Mouse (Mus musculus): ENCODE measurements around the gene Dnajb6. TPM values are rescaled to one million over a fixed set of nuclear protein-coding genes. Genes with fewer than 3 reads are reported as not detected.
"Not testable (repeated sequence)": the region's sequence is repeated elsewhere in the genome, so short reads cannot be mapped to it uniquely, and the experiment has no call there.

Gene Dnajb6
- polyA plus RNA-seq, 1 experiment from 2014 or later: 144 TPM

DNA sequence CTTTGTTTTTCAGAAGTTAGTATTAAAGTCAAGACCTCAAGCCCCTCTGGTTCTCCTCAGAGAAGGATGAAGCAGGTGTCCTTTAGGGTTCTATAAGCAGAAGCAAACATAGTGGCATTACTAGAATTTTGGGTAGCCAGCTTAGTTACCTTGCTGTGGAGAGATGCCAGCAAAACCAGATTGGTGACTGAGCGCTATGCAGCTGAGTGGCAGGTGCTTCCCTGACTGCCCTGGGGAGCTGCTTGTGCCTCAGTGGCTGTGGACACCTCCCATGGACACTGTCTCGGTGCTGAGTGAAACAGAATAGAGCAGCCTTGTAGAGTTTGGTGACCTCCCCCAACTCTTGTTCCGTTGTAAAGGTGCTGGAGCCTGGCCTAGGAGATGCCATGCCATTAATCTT lies 46.8 kb downstream of the Dnajb6 start:
- TF ChIP-seq CTCF (IDR thresholded peaks at IDR 0.05; ENCODE audit: low read depth) (no peak), EP300 (optimal IDR thresholded peaks at IDR 0.05) (no peak)
- ATAC-seq (ENCODE audit: low FRiP score, low TSS enrichment): no peak
- 89% methylated on average over 3 of the region's 3 CpGs for WGBS

DNA sequence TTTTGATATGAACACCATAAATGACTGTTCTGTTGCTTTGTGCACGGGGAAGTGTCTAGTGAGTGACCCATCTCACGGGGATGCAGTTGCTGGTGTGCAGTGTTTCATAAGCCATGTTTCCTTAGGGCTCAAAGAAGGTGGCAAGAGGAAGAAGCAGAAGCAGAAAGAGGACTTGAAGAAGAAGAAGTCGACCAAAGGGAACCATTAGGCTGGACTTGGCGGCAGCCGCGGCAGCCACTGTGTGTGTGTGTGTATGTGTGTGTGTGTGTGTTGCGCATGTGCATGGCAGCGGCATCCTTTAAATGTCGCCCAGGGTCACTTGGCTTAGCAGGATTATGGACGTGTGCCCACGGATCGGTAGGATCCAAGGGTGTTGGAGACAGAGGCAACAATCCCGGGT lies 49.4 kb downstream of the Dnajb6 start:
- H3K4me1 ChIP-seq (replicated peaks; ENCODE audit: control insufficient read depth, insufficient read depth); ATAC-seq (ENCODE audit: low FRiP score, low TSS enrichment); H3K4me3 ChIP-seq (ENCODE audit: low read depth, low read length); H3K27me3 ChIP-seq (ENCODE audit: control insufficient read depth, insufficient read depth, low read length); H3K4me2 ChIP-seq (replicated peaks; ENCODE audit: low read depth); H3K9ac ChIP-seq (ENCODE audit: low read length); H3K36me3 ChIP-seq (ENCODE audit: control insufficient read depth, insufficient read depth, low read length); H3K9me3 ChIP-seq (ENCODE audit: control insufficient read depth, low read length); H3K27ac ChIP-seq (replicated peaks); DNase-seq (ENCODE audit: low spot score): not testable (repeated sequence)
- 91% methylated on average over 8 of the region's 13 CpGs for WGBS

More for the DNA sequence above, 46.8 kb downstream of the Dnajb6 start:
- H3K4me2 ChIP-seq (replicated peaks; ENCODE audit: low read depth): no peak overlapping the region
- no peak overlapping the region for H3K27ac ChIP-seq (replicated peaks)
- no peak overlapping the region for H3K4me3 ChIP-seq (ENCODE audit: low read depth, low read length)
- no peaks in the 10 kb centered on the region for H3K9me3 ChIP-seq (ENCODE audit: control insufficient read depth, low read length)
- H3K9ac ChIP-seq (ENCODE audit: low read length): no peak overlapping the region
- H3K27me3 ChIP-seq (ENCODE audit: control insufficient read depth, insufficient read depth, low read length): no peaks in the 10 kb centered on the region
- no peak for DNase-seq (ENCODE audit: low spot score)
- H3K36me3 ChIP-seq (ENCODE audit: control insufficient read depth, insufficient read depth, low read length): peaks cover 3% of the 10 kb centered on the region; the same call in 1 of the 2 replicates
- no peaks in the 10 kb centered on the region for H3K4me1 ChIP-seq (replicated peaks; ENCODE audit: control insufficient read depth, insufficient read depth)

DNA sequence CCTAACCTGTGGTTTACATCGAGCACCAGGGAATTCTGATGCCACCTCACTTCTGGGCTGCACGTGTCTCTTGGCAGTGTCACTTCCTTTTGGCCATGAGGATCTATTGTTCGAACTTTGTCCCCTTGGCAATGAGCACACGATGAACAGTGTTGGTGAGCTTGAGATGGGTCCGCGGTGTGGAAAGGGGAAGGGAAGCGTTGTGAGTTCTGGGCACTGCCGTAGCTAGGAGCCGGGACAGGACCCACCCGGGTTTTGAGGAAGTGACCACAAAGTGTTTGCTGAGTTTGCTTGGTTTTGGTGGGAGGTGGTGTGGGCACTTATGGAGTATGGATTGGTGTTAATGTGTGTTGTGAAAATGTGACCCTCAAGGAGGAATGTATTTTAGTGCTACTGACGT lies 50.5 kb downstream of the Dnajb6 start:
- H3K4me2 ChIP-seq (replicated peaks; ENCODE audit: low read depth); H3K4me3 ChIP-seq (ENCODE audit: low read depth, low read length); H3K9me3 ChIP-seq (ENCODE audit: control insufficient read depth, low read length); H3K9ac ChIP-seq (ENCODE audit: low read length); ATAC-seq (ENCODE audit: low FRiP score, low TSS enrichment); H3K27me3 ChIP-seq (ENCODE audit: control insufficient read depth, insufficient read depth, low read length); H3K27ac ChIP-seq (replicated peaks); DNase-seq (ENCODE audit: low spot score); H3K36me3 ChIP-seq (ENCODE audit: control insufficient read depth, insufficient read depth, low read length); H3K4me1 ChIP-seq (replicated peaks; ENCODE audit: control insufficient read depth, insufficient read depth): not testable (repeated sequence)
- 100% methylated on average over 1 of the region's 11 CpGs for WGBS

DNA sequence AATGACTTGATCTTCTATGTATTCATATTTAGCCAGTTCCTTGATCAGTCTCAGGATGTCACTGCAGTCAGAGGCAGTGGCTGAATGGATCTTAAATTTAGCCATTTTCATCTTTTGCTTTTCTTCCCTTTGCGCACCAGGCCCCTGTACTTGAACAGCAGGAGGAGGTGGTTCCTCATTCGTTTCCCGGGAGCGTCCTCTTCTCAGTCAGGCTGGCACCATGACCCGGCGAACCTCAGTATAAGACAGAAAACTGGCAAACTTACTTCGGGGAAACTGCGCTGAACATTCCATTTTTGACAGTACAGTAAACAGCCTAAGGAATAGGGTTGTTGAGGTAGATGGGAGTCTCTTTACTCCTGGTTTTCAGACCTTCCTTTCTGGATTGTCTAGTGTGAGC lies 59.4 kb downstream of the Dnajb6 start:
- not testable (repeated sequence) for H3K4me3 ChIP-seq (ENCODE audit: low read depth, low read length); H3K27ac ChIP-seq (replicated peaks); H3K9me3 ChIP-seq (ENCODE audit: control insufficient read depth, low read length); H3K9ac ChIP-seq (ENCODE audit: low read length); H3K4me2 ChIP-seq (replicated peaks; ENCODE audit: low read depth); H3K4me1 ChIP-seq (replicated peaks; ENCODE audit: control insufficient read depth, insufficient read depth); H3K27me3 ChIP-seq (ENCODE audit: control insufficient read depth, insufficient read depth, low read length); ATAC-seq (ENCODE audit: low FRiP score, low TSS enrichment); DNase-seq (ENCODE audit: low spot score); H3K36me3 ChIP-seq (ENCODE audit: control insufficient read depth, insufficient read depth, low read length)
- 92% methylated on average over 5 of the region's 8 CpGs for WGBS

DNA sequence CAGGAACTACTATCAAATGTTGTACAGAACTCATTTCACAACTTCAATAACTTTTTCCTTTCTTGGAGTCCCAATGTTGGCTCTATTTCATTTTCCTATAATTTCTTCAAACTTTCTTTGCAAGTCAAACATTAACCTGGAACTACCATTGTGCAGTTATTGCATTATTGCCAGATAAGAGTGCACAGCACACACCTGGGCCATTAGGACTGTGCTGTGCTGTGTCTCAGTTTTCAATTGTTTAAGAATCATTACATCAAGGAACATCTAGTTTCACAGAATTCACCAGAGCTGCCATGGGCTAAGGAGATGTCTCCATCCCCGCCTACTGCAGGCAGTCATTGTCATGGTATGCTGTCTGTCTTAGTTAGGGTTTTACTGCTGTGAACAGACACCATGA lies 73.5 kb downstream of the Dnajb6 start:
- no peak overlapping the region for H3K27ac ChIP-seq (replicated peaks)
- no peaks in the 10 kb centered on the region for H3K36me3 ChIP-seq (ENCODE audit: control insufficient read depth, insufficient read depth, low read length)
- H3K9ac ChIP-seq (ENCODE audit: low read length): no peak overlapping the region
- H3K27me3 ChIP-seq (ENCODE audit: control insufficient read depth, insufficient read depth, low read length): no peaks in the 10 kb centered on the region
- H3K4me1 ChIP-seq (replicated peaks; ENCODE audit: control insufficient read depth, insufficient read depth): no peaks in the 10 kb centered on the region
- H3K9me3 ChIP-seq (ENCODE audit: control insufficient read depth, low read length): no peaks in the 10 kb centered on the region
- DNase-seq (ENCODE audit: low spot score): no peak
- H3K4me2 ChIP-seq (replicated peaks; ENCODE audit: low read depth): no peak overlapping the region
- no peak overlapping the region for H3K4me3 ChIP-seq (ENCODE audit: low read depth, low read length)
- ATAC-seq (ENCODE audit: low FRiP score, low TSS enrichment): no peak
- TF ChIP-seq CTCF (IDR thresholded peaks at IDR 0.05; ENCODE audit: low read depth) (no peak), EP300 (optimal IDR thresholded peaks at IDR 0.05) (no peak)
- 100% methylated on average over 1 of the region's 1 CpGs for WGBS

DNA sequence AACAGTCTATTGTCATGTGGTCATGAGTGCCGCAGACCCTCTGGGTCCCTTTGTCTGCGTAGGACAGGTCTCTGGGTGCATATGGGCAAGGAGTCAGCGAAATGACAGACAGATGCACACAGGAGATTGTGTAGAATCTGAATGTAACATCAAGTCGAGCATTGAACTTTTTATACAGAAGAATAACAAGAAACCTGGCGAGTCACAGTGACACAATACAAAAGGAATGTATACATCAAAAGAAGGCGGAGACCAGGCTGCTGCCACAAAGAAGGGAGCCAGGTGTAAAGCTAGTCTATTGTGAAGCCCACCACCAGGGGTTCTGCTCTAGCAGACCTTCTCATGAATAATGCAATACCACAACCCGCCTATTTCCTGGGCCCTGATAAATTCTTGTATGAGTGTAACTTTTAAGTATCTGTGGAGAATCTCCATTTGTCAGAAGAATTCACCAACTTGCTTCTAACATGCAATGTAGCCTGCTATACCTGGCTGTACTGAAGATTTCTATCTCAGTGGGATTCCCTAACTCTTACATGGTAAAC lies 76.0 kb downstream of the Dnajb6 start:
- H3K9ac ChIP-seq (ENCODE audit: low read length); H3K4me2 ChIP-seq (replicated peaks; ENCODE audit: low read depth); H3K9me3 ChIP-seq (ENCODE audit: control insufficient read depth, low read length); H3K36me3 ChIP-seq (ENCODE audit: control insufficient read depth, insufficient read depth, low read length); ATAC-seq (ENCODE audit: low FRiP score, low TSS enrichment); H3K27me3 ChIP-seq (ENCODE audit: control insufficient read depth, insufficient read depth, low read length); H3K27ac ChIP-seq (replicated peaks); H3K4me3 ChIP-seq (ENCODE audit: low read depth, low read length); H3K4me1 ChIP-seq (replicated peaks; ENCODE audit: control insufficient read depth, insufficient read depth); DNase-seq (ENCODE audit: low spot score): not testable (repeated sequence)
- 62% methylated on average over 7 of the region's 7 CpGs for WGBS

Data from stomach, postnatal 0 days (tissue).